ENCODE assay signal across 9 mouse cellular contexts in the genomic region with DNA sequence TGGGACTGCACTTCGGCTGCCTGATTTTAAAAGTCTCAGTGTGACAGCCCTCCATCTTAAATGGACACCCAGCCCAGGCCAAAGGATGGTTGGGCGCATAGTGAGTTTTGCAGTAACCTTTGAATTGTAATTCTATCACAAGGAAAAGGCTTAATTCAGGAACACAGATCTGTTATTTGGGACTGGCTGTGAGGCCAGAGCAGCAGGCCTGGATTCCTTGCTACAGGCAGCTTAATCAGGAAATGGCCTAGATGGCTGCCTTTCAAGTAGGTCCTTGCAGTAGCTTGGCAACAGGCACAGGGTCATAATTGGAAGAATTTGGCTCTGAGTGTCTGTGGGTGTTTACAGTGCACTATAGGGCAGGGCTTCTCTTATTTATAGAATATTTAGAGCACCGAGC. TPM values are rescaled to one million over a fixed set of nuclear protein-coding genes. Genes with fewer than 3 reads are reported as not detected.
DNase-seq lines count a peak whose midpoint lies in the region; ATAC-seq lines count a peak whose summit lies in the region.
"Had no signal": no experiment of that assay in that cellular context is flagged by ENCODE, and none has a peak within 500 bp of the region (broad histone marks: within the 10 kb centered on the region; RNA-seq: fewer than 3 reads in every experiment).

No protein-coding gene starts in this region.

- WGBS in hindbrain, embryonic 12.5 days = 69% methylated on average over 3 of the region's 3 CpGs
- 81% methylated on average over 3 of the region's 3 CpGs for WGBS in hindbrain, embryonic 10.5 days
- 45% methylated on average over 3 of the region's 3 CpGs for WGBS in neural tube, embryonic 15.5 days

- peaks cover 25% of the 10 kb centered on the region for H3K4me1 ChIP-seq in hindbrain, embryonic 12.5 days
- H3K4me1 ChIP-seq in hindbrain, embryonic 10.5 days (replicated peaks) = peaks cover 32% of the 10 kb centered on the region
- H3K4me1 ChIP-seq in neural tube, embryonic 15.5 days = peaks cover 54% of the 10 kb centered on the region

- H3K4me3 ChIP-seq in hindbrain, embryonic 12.5 days = no peak overlapping the region
- no peak overlapping the region for H3K4me3 ChIP-seq in hindbrain, embryonic 10.5 days
- no peak overlapping the region for H3K4me3 ChIP-seq in neural tube, embryonic 15.5 days (replicated peaks)

- no peak overlapping the region for H3K4me2 ChIP-seq in hindbrain, embryonic 12.5 days (replicated peaks)
- H3K4me2 ChIP-seq in neural tube, embryonic 15.5 days = no peak overlapping the region

- H3K36me3 ChIP-seq in hindbrain, embryonic 12.5 days = no peaks in the 10 kb centered on the region
- no peaks in the 10 kb centered on the region for H3K36me3 ChIP-seq in hindbrain, embryonic 10.5 days
- no peaks in the 10 kb centered on the region for H3K36me3 ChIP-seq in neural tube, embryonic 15.5 days

- no peak for DNase-seq in hindbrain, embryonic 10.5 days (ENCODE audit: low spot score)
- peak; percentile 95 for DNase-seq in brain, adult 2 months (ENCODE audit: low read depth, low spot score)
- peak; percentile 70 for DNase-seq in heart, adult 8-10 months (ENCODE audit: low spot score)
- peak; percentile 68 for DNase-seq in kidney, postnatal 10 days
- DNase-seq in embryo, embryonic 9.5 days (ENCODE audit: extremely low spot score) = no peak

- no peaks in the 10 kb centered on the region for H3K9me3 ChIP-seq in hindbrain, embryonic 12.5 days (replicated peaks)
- H3K9me3 ChIP-seq in hindbrain, embryonic 10.5 days = no peaks in the 10 kb centered on the region
- H3K9me3 ChIP-seq in neural tube, embryonic 15.5 days (replicated peaks) = no peaks in the 10 kb centered on the region

- H3K27me3 ChIP-seq in hindbrain, embryonic 12.5 days = no peaks in the 10 kb centered on the region
- no peaks in the 10 kb centered on the region for H3K27me3 ChIP-seq in hindbrain, embryonic 10.5 days (ENCODE audit: insufficient read depth, poor library complexity, severe bottlenecking)
- H3K27me3 ChIP-seq in neural tube, embryonic 15.5 days (replicated peaks) = no peaks in the 10 kb centered on the region
- H3K27me3 ChIP-seq: CH12.LX had no signal

- ATAC-seq in hindbrain, embryonic 12.5 days (ENCODE audit: low FRiP score) = no peak
- ATAC-seq in neural tube, embryonic 15.5 days (ENCODE audit: low FRiP score) = peak; percentile 74
- no peak for ATAC-seq in granulocyte monocyte progenitor cell, adult 5-6 weeks (replicated peaks; ENCODE audit: poor library complexity, severe bottlenecking)

- no peak overlapping the region for H3K9ac ChIP-seq in hindbrain, embryonic 12.5 days
- H3K9ac ChIP-seq in neural tube, embryonic 15.5 days (replicated peaks) = no peak overlapping the region

- H3K27ac ChIP-seq in hindbrain, embryonic 12.5 days = peak overlapping the region; percentile 1; the same call in 1 of the 2 replicates
- no peak overlapping the region for H3K27ac ChIP-seq in hindbrain, embryonic 10.5 days
- H3K27ac ChIP-seq in neural tube, embryonic 15.5 days (replicated peaks) = peak overlapping the region; percentile 80

RNA-seq across cellular contexts. Expression of gene Arntl, which starts 43.7 kb away (rescaled TPM):
- 9.1 and 9.5 TPM in 2 replicates for polyA plus RNA-seq in hindbrain, embryonic 12.5 days (2016; fragmentation: Nextera tagmentation; extraction: Ambion mirVana)
- polyA plus RNA-seq in hindbrain, embryonic 10.5 days (2016; fragmentation: Nextera tagmentation; extraction: Ambion mirVana) = 7.2 and 7.3 TPM in 2 replicates
- 1 to 10 TPM; 2.6 to 8.9 (median 3.5) TPM for total RNA-seq in heart, adult 8-10 months (2022)
- 14.4 and 17.7 TPM in 2 replicates for polyA plus RNA-seq in neural tube, embryonic 15.5 days (2015; fragmentation: Nextera tagmentation; extraction: Ambion mirVana)
- 6.0 and 6.9 TPM in 2 replicates for total RNA-seq in granulocyte monocyte progenitor cell, adult 5-6 weeks (2014; fragmentation: Nextera tagmentation)
- 11.8 TPM in 2 replicates for total RNA-seq in granulocyte monocyte progenitor cell, adult 5-6 weeks (2017)

Comparison
In these comparisons a context has a peak if more than half of its experiments do, and no peak if none do; other contexts are left out.
1. DNase-seq: peak in brain, adult 2 months (single experiment), heart, adult 8-10 months (single experiment) and kidney, postnatal 10 days (single experiment); none in hindbrain, embryonic 10.5 days (single experiment) and embryo, embryonic 9.5 days (single experiment).